Mouse (Mus musculus): Measurements from ENCODE around the gene Nipsnap1.

The Nipsnap1 gene

GRCm38 (mm10) chr11:4861816-4862604 lies 11.7 kb upstream of the Nipsnap1 start:
- in situ Hi-C loops (cut with MboI; ENCODE audit: unreplicated experiment in 2 of 2) = loop anchor here in 1 of 2 experiments (10.0 kb wide), 1 partner anchor 427 kb away; no protein-coding TSS in a partner anchor

GRCm38 (mm10) chr11:4862730-4863129 lies 11.0 kb upstream of the Nipsnap1 start:
- in situ Hi-C loops (cut with MboI; ENCODE audit: unreplicated experiment in 2 of 2) = loop anchor here in 1 of 2 experiments (10.0 kb wide), 1 partner anchor 428 kb away; no protein-coding TSS in a partner anchor

- in situ Hi-C loops (cut with MboI; ENCODE audit: unreplicated experiment in 2 of 2) = loop anchor here in 1 of 2 experiments (10.0 kb wide), 1 partner anchor 431 kb away; no protein-coding TSS in a partner anchor
These were observed 8.0 kb upstream of the Nipsnap1 start for GRCm38 (mm10) chr11:4865645-4866251.

GRCm38 (mm10) chr11:4874551-4874950 lies 800 bp downstream of the Nipsnap1 start:
- in situ Hi-C loops (cut with MboI; ENCODE audit: unreplicated experiment in 2 of 2) = loop anchor here in 1 of 2 experiments (5.0 kb wide), 1 partner anchor 37 kb away; no protein-coding TSS in a partner anchor

- in situ Hi-C loops (cut with MboI; ENCODE audit: unreplicated experiment in 2 of 2) = no loop called here
These were observed 7.3 kb downstream of the Nipsnap1 start for GRCm38 (mm10) chr11:4881087-4881486.

GRCm38 (mm10) chr11:4882892-4883627 lies 9.3 kb downstream of the Nipsnap1 start:
- in situ Hi-C loops (cut with MboI; ENCODE audit: unreplicated experiment in 2 of 2) = no loop called here

- in situ Hi-C loops (cut with MboI; ENCODE audit: unreplicated experiment in 2 of 2) = no loop called here
These were observed 11.7 kb downstream of the Nipsnap1 start for GRCm38 (mm10) chr11:4885385-4885903.

- in situ Hi-C loops (cut with MboI; ENCODE audit: unreplicated experiment in 2 of 2) = no loop called here
These were observed 13.2 kb downstream of the Nipsnap1 start for GRCm38 (mm10) chr11:4886987-4887386.

- in situ Hi-C loops (cut with MboI; ENCODE audit: unreplicated experiment in 2 of 2) = no loop called here
These were observed 21.4 kb downstream of the Nipsnap1 start, which contains the start of gene Thoc5 for GRCm38 (mm10) chr11:4894848-4895816. Thoc5 (plus strand) TSS chr11:4895320.

- in situ Hi-C loops (cut with MboI; ENCODE audit: unreplicated experiment in 2 of 2) = no loop called here
These were observed 26.7 kb downstream of the Nipsnap1 start for GRCm38 (mm10) chr11:4900437-4900836.

GRCm38 (mm10) chr11:4901956-4902355 lies 28.2 kb downstream of the Nipsnap1 start:
- in situ Hi-C loops (cut with MboI; ENCODE audit: unreplicated experiment in 2 of 2) = no loop called here

- in situ Hi-C loops (cut with MboI; ENCODE audit: unreplicated experiment in 2 of 2) = no loop called here
These were observed 32.5 kb downstream of the Nipsnap1 start for GRCm38 (mm10) chr11:4906231-4906630.

GRCm38 (mm10) chr11:4916068-4916467 lies 42.3 kb downstream of the Nipsnap1 start:
- in situ Hi-C loops (cut with MboI; ENCODE audit: unreplicated experiment in 2 of 2) = loop anchor here (5.0 kb wide), 2 partner anchors 61 to 151 kb away; partner anchors contain the start of gene Gas2l1 (in 1 of the 2)

GRCm38 (mm10) chr11:4921281-4921680 lies 47.5 kb downstream of the Nipsnap1 start:
- in situ Hi-C loops (cut with MboI; ENCODE audit: unreplicated experiment in 2 of 2) = no loop called here

GRCm38 (mm10) chr11:4921751-4922150 lies 48.0 kb downstream of the Nipsnap1 start:
- in situ Hi-C loops (cut with MboI; ENCODE audit: unreplicated experiment in 2 of 2) = no loop called here

GRCm38 (mm10) chr11:4927224-4927623 lies 53.5 kb downstream of the Nipsnap1 start:
- in situ Hi-C loops (cut with MboI; ENCODE audit: unreplicated experiment in 2 of 2) = loop anchor here in 1 of 2 experiments (25.0 kb wide), 1 partner anchor 985 kb away; no protein-coding TSS in a partner anchor

- in situ Hi-C loops (cut with MboI; ENCODE audit: unreplicated experiment in 2 of 2) = loop anchor here in 1 of 2 experiments (25.0 kb wide), 1 partner anchor 981 kb away; no protein-coding TSS in a partner anchor
These were observed 57.4 kb downstream of the Nipsnap1 start for GRCm38 (mm10) chr11:4931009-4931601.

- in situ Hi-C loops (cut with MboI; ENCODE audit: unreplicated experiment in 2 of 2) = loop anchor here in 1 of 2 experiments (25.0 kb wide), 1 partner anchor 976 kb away; no protein-coding TSS in a partner anchor
These were observed 62.5 kb downstream of the Nipsnap1 start for GRCm38 (mm10) chr11:4936243-4936642.

Data from v-Abl transformed pro-B cells (cell line).